Mouse (Mus musculus): ENCODE results near the gene Kctd3. TPM values are rescaled to one million over a fixed set of nuclear protein-coding genes. Genes with fewer than 3 reads are reported as not detected.
"Not testable (repeated sequence)": the region's sequence is repeated elsewhere in the genome, so short reads cannot be mapped to it uniquely, and the experiment has no call there.

The Kctd3 gene
- total RNA-seq (2021): 10 to 100 TPM; 39.7 to 41.9 TPM
- long read RNA-seq, experiment 1, transcript Kctd3-201 (18 exons, 3,706 nt): major isoform, 30 of 41 reads
- long read RNA-seq, experiment 1, partial matches to known transcripts: 2 of 41 reads
- long read RNA-seq, experiment 1, other reads (novel, unspliced or antisense): 8 of 41 reads
- long read RNA-seq, experiment 2, transcript Kctd3-201 (18 exons, 3,706 nt): major isoform, 34 of 45 reads
- long read RNA-seq, experiment 2, partial matches to known transcripts: 4 of 45 reads
- long read RNA-seq, experiment 2, other reads (novel, unspliced or antisense): 5 of 45 reads

DNA sequence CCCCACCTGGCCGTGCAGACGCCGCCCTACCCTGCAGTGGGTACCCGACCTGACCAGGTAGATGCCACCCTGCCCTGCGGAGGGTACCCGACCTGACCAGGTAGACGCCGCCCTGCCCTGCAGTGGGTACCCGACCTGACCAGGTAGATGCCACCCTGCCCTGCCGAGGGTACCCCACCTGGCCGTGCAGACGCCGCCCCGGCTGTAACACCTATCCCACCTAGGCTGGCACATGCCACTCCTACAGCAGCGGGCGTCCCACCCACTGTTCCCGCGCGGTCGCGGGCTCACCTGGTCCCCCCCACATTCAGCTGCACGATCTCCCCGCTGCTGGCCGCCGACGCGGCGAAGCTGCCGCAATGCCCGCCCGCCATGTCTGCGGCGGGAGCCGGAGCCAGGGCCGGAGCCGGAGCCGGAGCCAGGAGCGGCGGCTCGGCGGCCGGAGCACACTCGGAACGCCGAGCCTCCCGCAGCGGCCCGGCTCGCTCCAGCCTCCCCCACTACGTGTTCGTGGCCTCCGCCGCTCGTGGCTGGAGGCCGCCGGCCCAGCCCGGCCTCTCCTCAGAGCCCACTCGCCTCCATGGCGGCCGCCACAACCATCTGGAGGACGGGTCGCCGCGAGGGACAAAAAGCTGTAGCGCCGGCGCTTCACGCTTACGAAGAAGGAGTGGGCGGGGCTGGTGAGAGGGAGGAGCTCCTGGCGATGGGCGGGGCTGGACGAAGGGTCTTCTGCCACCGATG, at the start of gene Kctd3:
Kctd3 (minus strand) TSS at position 603 of the 741 bp plus-strand sequence.
- peak; percentile 98 to 99 for DNase-seq (ENCODE audit: low spot score in 2 of 2)

DNA sequence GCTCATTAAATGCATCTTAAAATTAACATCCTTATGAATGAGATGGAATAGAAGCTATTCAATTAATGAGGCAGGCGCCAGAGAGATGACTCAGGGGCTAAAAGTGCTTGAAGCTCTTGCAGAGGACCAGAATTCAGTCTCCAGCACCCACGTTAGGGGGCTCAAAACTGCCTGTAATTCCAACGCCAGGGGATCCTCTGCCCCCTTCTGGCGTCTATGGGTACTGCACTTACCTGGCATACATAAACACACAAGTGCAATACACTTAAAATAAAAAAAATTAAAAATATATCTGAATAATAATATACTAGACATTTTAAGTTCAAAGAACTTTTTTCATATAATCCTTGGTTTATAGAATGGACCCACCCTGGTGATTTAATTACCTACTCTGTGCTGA, 49.8 kb upstream of the Kctd3 start:
- no peak for DNase-seq (ENCODE audit: low spot score in 2 of 2)

DNA sequence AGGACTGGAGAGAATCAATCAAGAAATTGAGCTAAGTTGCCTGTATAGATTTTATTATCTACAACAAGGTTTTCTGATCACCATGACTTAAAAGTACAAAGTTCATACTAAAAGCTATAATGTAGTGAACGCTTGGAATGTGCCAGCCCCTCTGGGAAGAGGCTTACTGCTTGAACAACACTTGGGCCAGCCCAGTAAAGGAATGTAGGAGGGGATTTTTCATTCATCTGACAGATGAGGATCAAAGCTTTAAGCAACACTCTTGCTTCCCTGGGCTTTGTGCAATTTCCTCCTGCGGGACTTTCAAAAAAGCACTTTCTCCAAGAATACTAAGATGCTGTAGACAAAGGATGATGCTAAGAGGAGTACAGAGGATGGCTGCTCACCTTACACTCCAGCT, 48.3 kb upstream of the Kctd3 start:
- DNase-seq (ENCODE audit: low spot score in 2 of 2): no peak

DNA sequence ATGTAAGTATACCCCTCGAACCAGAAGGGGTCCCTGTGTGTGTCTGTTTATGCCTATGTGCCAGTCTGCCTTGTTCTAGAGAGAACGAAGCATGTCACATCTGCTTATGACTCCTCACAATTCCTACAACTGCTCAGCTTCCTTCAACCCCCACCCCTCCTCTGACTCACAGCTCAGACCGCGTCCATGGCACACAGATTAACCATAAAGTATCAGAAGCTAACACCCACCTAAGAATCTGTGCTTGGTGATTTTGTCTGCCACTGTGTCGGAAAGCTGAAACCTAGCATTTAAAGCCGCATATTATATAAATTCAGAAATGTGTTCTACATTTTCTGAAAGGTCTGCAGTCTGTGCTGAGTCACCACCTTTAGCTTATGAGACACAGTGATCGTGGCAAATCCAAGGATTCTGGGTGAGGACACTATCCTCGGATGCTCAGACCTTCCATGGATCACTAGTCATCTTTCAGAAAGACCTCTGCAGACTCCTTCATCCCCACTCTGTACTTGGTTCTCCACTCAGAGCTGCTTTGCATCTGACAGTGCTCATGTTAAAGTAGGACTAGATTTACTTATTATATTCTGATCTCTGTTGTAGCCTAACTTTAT, 47.4 kb upstream of the Kctd3 start:
- DNase-seq (ENCODE audit: low spot score in 2 of 2): no peak

DNA sequence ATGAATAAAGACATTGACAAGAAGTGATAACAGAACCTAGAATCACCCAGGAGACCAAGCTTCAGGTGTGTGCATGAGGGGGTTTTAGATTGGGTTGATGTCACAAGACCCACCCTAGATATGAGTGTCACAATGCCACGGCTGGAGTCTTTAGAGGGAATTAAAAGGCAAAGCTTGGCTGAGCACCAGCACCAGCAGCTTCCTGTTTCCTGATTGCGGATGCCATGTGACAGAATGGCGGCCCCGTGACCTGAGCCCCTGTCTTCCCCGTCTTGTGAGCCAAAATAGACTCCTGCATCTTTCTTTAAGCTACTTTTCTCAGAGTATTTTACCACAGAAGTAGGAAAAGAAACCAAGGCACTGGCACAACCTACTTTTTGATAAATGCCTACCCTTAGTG, 46.5 kb upstream of the Kctd3 start:
- DNase-seq (ENCODE audit: low spot score in 2 of 2): no peak

DNA sequence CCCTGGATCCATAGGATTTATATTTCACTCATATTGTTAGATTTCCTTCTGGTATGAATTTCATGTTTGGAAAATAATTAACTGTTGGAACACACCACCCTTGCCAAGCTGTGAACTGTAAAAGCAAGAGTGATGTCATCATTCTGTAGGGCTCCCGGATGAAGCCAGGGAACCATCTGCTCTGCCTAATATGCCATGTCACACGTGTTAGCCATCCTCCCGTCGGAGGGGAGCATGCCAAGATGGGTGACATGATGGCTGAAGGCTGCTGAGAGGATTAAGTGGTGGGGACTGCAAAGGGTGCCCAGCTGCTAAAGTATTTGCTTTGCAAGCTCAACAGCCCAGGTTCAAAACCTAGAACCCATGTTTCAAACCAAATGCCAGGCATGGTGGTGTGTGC, 44.5 kb upstream of the Kctd3 start:
- no peak for DNase-seq (ENCODE audit: low spot score in 2 of 2)

DNA sequence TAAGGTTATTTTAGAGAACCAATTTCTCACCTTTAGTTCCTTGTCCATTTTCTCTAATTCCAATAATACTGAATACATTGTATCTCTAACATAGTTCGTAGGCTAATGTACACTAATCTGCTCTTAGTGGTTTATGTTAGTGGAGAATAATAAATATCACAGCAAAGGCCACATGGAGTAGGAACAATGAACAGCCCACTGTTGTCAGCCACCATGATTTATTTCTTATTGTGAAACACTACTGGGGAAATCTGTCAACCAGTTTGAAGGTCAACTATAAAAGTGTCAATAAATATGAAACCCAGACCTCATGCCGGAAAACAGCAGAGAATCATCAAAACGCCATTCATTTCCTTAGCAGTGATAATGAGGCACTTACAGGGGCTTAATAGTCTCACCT, 42.5 kb upstream of the Kctd3 start:
- DNase-seq (ENCODE audit: low spot score in 2 of 2): no peak

DNA sequence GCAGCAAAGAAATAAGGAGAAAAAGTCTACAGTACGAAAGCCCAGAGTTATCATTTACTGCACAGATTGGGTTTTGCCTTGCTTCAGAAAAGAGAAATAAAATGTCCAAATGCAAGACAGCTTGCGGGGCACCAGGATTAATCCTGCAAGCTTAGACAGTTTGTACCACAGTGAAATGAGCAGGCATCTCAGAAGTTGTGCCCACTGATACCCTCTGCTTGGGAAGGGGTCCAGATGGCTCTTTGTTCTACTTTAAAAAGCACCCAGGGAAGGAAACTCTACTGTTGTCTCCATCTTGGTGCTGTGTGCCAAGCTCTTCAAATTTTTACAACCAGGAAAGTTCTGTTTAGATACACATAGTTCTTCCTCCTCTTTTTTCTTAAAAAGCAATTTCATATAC, 40.7 kb upstream of the Kctd3 start:
- no peak for DNase-seq (ENCODE audit: low spot score in 2 of 2)

DNA sequence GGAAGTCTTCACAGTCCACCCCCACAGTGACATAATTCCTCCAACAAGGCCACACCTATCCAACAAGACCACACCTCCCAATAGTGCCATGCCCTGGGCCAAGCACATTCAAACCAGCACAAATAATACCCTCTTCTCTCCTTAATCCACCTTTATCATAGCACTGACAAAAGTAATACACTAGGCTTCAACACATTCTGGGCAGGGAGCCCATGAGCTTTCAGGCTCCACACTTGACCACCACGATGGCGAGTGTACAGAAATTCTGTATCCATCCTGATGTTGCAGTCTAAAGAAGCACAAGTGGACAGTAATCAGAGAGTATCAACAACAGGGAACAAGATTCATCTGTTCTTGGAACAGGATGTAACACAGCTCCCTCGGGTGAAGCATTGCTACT, 40.3 kb upstream of the Kctd3 start:
- no peak for DNase-seq (ENCODE audit: low spot score in 2 of 2)

DNA sequence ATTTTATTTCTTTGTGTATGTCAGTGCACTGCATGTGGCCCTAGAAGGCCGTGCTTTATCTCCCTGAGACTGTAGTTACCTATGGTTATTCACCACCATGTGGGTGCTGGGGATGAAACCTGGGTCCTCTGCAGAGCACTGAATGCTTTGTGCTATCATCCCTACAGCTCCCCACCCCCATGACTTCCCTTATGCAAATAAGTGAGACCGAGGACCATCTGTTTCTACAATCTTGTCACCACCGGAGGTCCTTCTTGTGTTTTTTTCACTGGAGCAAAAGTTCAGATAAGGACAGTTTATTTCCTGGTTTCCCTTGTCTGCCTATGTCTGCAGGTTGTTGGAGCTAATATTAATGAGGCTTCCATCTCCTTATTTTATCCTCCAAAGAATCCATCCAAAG, 39.2 kb upstream of the Kctd3 start:
- no peak for DNase-seq (ENCODE audit: low spot score in 2 of 2)

DNA sequence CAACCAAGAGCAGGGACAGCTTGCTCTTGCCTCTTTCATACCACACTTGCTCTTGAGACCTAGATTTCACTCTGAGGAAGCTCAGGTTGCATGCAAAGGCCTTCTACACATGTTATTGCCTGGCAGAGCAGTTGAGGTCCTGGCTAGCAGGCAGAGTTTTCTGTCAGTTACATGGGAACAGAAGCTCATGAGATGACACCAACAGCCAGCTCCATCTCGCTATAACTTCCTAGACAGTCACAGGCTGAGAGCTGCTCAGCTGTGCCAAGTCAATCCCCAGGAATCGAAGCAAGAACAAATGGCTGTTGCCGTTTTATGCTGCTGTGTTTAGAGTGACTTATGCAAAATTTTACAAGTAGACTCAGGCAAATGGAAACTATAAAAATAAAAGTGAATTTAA, 38.7 kb upstream of the Kctd3 start:
- DNase-seq (ENCODE audit: low spot score in 2 of 2): no peak

DNA sequence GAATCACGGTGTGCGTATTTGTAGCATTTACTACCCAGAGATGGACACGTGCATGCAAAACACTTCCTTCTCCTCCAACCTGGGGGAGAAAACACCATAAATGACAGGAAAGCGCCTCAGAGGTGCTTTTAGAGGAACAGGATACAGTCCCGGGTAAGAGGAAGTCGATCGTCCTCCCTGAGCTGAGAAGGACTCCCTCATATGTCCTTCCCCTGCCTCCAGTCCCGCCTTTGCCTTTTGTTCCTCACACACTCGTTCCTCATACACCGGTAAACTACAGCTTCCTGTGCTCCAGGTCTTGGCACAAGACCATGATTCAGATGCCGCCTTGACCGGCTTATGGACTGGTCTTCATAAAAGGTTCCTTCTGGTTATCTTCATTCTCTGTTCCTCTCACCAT, 33.6 kb upstream of the Kctd3 start:
- DNase-seq (ENCODE audit: low spot score in 2 of 2): no peak

DNA sequence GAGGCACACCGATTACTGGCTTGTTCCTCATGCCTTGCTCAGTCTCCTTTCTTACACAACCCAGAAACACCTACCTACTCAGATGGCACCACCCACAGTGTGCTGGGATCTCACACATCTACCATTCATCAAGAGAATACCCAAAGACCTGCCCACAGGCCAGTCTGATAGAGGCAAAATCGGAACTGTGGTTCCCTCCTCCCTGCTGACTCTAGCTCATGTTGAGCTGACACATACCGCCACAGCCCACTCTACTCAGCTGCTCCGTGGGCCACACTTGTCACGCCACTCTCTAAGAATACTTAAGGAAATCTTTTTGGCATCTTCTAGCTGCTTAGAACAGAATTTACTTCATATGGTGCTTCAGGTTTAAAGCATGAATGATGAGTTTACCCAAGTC, 31.7 kb upstream of the Kctd3 start:
- DNase-seq (ENCODE audit: low spot score in 2 of 2): no peak

DNA sequence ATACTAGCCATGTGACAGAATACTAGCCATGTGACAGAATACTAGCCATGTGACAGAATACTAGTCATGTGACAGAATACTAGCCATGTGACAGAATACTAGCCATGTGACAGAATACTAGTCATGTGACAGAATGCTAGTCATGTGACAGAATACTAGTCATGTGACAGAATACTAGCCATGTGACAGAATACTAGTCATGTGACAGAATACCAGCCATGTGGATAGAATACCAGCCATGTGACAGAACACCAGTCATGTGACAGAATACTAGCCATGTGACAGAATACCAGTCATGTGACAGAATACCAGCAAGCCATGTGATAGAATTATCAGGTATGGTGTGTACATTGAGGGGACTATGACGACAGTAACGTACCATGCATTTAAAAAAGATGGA, 25.2 kb upstream of the Kctd3 start:
- DNase-seq (ENCODE audit: low spot score in 2 of 2): not testable (repeated sequence)

DNA sequence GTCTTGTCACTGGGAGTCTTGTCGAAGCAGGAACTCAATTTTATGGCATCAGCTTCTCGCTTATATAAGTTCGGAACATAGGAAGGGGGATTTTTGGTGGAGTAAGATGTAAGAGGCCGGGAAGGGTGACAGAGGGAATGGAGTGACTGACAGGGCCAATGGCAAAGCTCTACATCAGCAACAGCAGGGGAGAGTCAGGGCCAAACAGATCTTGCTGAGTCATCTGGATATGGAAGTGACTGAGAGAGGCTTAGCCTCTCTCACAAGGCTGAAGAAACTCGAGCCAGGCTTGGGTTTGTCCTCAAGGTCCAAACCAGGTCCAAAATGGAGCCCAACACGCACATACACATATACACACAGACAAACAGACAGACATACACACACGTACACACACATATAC, 23.3 kb upstream of the Kctd3 start:
- no peak for DNase-seq (ENCODE audit: low spot score in 2 of 2)

DNA sequence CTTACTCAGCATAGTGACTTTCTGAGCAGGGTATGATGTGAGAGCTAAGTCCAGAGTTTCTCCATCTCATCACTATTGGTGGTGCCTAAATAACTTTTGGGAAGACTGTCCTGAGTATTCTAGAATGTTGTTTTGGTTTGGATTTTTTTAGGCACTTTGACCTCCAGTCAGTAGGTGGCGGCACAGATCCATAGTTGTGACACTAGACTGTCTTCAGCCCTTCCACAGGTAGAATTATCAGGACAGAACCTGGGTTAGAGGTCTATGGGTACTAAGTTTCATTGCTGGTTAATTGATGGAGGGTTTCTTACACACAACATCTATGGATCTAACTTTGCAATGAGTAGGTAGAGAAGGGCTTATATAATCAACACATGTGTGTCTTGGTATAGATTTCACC, 20.6 kb upstream of the Kctd3 start:
- no peak for DNase-seq (ENCODE audit: low spot score in 2 of 2)

DNA sequence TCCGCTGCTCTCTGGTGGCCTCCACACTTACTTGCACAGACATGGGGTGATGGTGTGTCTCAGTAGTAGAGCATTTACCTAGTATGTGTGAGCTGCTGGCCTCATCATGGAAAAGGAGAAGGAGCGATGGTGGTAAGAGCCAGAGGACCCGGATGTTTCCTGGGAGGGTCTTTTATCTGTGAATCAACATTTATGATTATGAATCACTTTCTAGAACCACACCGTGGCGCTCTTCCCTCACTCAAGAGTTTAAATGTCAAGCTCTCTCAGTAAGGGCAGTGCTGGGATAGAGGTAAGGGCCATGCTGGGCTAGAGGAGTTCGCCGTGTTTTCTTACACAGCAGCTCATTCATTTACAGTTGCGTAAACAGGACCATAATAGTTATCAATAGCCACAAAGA, 19.2 kb upstream of the Kctd3 start:
- DNase-seq (ENCODE audit: low spot score in 2 of 2): peak in 1 of 2 experiments; percentile 19

DNA sequence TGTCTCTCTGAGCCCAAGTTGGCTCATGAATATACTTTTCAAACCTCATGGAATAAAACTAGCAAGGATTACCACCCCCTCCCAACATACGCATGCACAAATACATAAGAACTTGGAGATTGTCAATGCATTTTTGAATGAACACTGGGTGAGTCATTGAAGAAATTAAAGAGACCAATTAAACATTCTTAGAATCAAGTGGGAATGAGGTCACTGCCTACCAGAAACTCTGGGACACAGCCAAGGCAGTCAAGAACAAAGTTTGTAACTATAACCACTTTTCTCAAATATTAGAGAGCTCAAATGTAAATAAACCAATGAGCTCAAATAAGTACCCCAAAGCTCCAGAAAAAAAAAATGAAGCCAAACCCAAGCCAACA, 16.1 kb upstream of the Kctd3 start:
- DNase-seq (ENCODE audit: low spot score in 2 of 2): no peak

DNA sequence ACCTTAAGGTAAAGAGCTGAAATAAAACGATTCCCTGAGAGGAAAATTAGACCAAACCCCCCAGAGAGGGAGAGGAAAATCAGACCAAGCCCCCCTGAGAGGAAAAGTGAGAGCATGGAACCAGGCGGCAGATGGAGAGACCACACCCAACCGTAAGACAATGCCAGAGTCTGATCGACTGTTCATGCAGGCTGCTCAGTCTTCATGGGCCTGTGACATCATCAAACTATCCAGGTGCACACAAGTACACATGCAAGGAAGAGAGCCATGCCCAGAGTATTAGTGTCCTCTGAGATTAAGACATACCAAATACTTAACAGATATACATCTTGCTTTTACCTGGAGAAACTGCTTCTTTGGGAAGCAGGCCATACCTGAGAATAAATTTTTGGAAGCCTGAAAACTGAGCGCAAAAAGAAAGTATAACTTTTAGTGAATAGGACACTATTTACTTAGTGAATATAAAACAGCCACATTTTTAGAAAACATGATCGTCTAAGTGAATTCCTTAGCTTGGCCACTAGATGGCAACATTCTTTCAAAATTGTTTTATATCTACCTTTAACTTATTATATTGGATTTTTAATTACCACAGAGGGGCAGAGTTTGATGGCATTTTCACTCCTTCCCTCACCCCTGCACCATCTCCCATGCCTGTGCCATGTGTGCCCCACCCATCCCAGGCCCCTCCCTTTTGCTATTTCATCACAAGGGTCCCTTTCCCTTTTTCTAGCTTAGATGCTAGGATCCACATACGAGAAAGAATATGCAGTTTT, 15.5 kb upstream of the Kctd3 start:
- no peak for DNase-seq (ENCODE audit: low spot score in 2 of 2)

DNA sequence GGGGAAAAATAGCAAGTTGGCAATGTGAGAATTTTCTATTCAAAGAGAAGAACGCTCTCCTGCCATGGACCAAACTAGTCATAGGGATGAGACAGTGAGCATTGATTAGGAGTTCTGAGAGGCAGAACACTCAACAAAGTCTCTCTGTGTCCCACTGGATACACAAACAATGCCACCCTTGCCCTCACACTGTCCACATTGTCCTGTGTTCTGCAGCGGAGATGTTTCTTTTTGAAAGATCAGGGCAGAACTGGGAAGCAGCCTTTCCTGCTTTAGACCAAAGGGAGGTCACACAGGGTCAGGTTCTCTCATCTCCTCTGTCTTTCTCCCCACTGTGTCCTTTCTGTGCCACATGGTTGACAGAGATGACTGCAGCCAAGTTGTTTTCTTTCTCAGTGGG, 7.7 kb upstream of the Kctd3 start:
- no peak for DNase-seq (ENCODE audit: low spot score in 2 of 2)

DNA sequence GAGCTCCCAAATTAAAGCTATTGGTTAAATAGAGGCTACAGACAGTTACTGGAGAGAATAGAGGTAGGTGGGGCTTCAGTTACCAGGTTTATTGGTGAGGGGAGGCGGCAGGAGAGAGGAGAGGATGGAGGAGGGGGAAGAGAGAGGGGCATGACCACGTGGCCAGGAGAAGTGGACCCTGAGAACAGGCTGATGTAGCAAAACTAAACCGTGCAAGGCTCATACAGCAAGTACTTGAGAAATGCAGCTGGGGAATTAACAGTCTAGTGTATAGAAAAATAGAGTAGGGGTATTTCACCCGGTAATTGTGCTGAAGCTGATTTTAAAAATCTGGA, 5.9 kb upstream of the Kctd3 start:
- no peak for DNase-seq (ENCODE audit: low spot score in 2 of 2)

Data from gastrocnemius, postnatal 4 days (tissue).